Mouse (Mus musculus) adrenal gland (tissue): Measurements from ENCODE around the gene Tmprss6.

Experiments used
- intact Hi-C: fragments of 180-260 bp; cut with DNase I; formaldehyde crosslinking; loops from one replicate; pipeline ENCODE4 v1.15.1; 2025
- long read RNA-seq, 2 experiments: library from polyadenylated mRNA; unstranded; transcript quantifications; one replicate each; pipeline ENCODE4 v2.0.0; 2020; ENCODE audit warnings: borderline replicate concordance in 1 of 2; ENCODE audit not compliant: insufficient replicate concordance in 1 of 2

Gene Tmprss6
- long read RNA-seq, experiment 1, partial matches to known transcripts: 0 of 3 reads
- long read RNA-seq, experiment 1, other reads (novel, unspliced or antisense): 1 of 3 reads
- long read RNA-seq, experiment 2, partial matches to known transcripts: 0 of 1 reads
- long read RNA-seq, experiment 2, other reads (novel, unspliced or antisense): 1 of 1 reads

- intact Hi-C loops: no loop called here
Observed at GRCm38 (mm10) chr15:78468379-78468937, at the start of gene Tmprss6. Gene Tmprss6, minus strand, starts transcription at chr15:78468634.

DNA sequence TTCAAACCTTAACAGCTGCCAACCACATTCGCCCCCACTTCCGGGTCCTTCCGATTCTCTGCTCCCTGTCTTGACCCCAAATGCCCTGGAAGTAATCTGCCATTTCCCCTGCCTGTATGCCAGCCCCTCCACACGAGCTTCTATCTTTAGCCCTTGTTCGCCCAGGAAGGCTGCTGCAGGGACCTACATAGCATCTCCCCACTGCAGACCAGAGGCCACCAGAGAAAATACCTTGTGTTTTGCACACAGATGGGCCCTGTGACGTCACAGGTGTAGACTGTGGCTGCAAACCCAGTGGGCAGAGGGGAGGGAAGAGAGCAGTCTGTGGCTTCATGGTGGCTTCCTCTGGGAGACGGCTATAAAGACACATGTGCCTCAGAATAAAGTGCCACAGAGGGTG is 49.8 kb upstream of the Tmprss6 start:
- intact Hi-C loops: no loop called here

GRCm38 (mm10) chr15:78515759-78516158 is 47.3 kb upstream of the Tmprss6 start:
- intact Hi-C loops: loop anchor here (2.0 kb wide), 1 partner anchor 67 kb away; no protein-coding TSS in a partner anchor

GRCm38 (mm10) chr15:78514393-78515146 is 46.1 kb upstream of the Tmprss6 start:
- intact Hi-C loops: loop anchor here (1.0 to 5.0 kb wide), 3 partner anchors 18 to 68 kb away; no protein-coding TSS in a partner anchor

DNA sequence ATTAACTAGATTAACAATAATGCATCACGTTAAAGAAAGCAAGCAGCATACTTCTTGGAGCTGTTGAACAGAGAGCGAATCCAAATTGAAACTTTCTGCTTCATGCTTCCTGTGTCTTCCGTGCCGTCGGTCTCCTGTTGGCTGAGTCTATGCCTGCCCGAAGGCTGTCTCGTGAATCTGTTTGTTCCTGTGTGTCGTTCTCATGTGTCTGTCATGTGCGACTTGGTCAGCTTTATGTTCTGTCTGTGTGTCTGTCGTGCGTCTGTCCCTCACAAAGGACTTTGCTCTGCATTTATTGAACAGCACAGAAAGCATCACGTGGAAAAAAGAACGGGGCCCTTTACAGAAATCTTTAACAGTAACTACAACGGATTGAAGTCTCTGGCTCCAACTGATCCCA is 44.6 kb upstream of the Tmprss6 start:
- intact Hi-C loops: loop anchor here (5.0 kb wide), 1 partner anchor 66 kb away; no protein-coding TSS in a partner anchor

DNA sequence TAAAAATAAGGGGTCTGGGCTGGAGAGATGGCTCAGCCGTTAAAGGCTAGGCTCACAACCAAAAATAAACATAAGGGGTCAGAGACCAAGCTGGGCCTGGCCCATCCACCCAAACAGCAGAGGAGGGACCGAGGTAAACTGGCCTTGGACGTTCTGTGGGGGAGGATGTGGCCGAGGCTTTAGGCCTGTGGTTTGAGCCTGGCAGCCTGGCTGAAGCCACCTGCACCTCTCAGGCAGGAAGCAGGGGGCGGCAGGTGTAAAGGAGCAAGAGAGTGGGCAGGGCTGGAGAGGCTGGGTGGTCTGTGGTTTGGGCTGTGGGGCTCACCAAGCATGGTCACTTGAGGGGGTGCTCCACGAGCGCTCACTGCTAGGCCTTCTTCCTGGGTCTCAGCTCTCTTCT is 43.5 kb upstream of the Tmprss6 start:
- intact Hi-C loops: loop anchor here (5.0 kb wide), 1 partner anchor 65 kb away; no protein-coding TSS in a partner anchor

DNA sequence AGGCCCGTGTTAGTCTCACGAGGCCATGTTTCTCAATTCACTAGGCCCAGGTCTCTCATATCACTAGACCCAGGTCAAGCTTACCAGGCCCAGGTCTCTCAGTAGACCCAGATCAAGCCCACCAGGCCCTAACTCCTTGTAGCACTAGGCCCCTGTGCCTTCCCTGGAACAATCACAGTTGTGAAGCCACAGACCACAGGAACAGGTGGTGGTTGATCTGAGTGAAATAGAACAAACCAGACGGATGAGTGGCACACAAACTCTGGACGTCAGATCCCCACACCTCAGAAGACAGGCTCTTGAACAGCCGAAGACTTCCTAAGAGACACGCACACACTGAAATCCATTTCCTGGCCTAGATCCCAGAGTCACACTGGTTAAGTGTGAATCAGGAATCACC is 42.3 kb upstream of the Tmprss6 start:
- intact Hi-C loops: loop anchor here (5.0 kb wide), 1 partner anchor 63 kb away; no protein-coding TSS in a partner anchor

GRCm38 (mm10) chr15:78510121-78510576 is 41.7 kb upstream of the Tmprss6 start:
- intact Hi-C loops: loop anchor here (5.0 kb wide), 1 partner anchor 63 kb away; no protein-coding TSS in a partner anchor

DNA sequence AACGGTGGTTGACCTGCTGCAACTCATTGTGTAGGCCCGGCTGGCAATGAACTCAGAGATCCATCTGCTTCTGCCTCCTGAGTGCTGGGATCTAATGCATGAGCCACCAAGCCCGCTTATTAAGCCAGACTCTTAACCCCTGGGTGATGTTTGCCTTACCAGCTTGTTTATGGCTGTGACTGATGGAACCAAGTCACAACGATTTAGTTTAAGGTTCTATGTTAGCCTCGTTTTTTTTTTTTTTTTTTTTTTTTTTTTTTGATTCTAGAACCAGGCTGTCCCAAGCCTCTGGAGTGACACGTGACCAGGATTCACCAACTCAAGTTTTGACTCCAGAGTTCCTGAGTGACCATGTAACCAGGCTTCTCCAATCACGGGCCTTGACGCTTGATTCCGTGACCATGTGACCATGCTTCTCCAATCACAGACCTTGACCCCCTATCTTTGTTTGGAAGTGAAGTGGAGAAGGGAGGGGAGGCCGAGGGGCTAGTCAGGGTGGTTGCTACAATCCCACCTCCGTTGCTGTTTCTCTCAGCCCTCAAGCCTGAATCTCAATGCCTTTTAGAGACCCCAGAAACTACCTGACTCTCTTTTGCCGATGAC is 41.0 kb upstream of the Tmprss6 start:
- intact Hi-C loops: no loop called here

DNA sequence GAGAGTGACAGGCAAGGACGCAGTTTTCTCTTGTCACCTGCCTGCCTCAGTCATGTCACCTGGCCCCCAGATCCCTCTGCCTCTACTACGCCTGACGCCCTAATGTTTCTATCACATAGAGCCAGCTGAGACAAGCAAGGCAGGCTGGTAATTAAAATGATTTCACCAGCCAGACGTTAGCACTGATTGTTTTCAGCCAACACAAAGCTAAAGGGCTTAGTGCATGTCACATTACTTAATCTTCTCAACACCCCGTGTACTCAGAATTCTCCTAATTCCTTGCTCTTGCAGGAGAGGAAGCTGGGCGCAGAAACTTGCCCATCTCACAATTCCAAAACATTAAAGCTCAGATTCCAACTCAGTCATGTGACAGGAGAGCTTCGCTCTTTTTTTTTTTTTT is 40.0 kb upstream of the Tmprss6 start:
- intact Hi-C loops: no loop called here

DNA sequence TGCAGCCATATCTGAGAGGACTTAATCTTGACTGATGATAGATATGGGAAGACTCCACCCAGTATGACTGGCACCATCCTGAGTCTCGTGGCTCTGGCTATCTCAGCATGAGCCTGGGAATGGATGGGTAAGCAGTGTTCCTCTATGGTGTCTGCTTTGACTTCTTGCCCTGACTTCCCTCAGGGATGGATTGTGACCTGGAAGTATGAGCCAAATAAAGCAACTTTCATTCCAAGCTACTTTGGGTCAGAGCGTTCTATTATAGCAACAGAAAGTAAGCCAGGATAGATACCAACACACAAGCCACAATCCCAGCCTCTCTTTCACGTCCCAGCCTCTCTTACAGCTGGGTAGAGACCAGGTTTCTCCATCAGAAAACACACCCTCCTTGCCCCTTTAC is 37.1 kb upstream of the Tmprss6 start:
- intact Hi-C loops: no loop called here

DNA sequence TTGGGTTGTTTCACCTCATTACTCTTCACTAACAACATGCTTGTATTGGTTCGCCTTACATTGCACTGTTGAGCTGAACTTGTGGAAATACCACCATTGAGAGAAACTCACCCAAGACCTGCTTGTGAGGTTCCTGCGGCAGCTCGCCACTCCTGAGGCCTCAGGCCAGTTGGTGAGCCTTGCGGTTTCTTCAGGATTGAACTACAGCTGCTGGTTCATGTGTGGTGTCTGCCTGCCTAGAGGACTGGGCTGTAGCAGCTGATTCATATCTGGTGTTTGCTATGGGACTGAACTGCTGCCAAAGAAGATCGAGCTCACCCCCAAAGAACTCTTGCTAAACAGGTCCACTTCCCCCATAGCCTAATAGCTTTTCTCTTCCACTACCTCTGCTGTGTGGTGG is 36.4 kb upstream of the Tmprss6 start:
- intact Hi-C loops: no loop called here

DNA sequence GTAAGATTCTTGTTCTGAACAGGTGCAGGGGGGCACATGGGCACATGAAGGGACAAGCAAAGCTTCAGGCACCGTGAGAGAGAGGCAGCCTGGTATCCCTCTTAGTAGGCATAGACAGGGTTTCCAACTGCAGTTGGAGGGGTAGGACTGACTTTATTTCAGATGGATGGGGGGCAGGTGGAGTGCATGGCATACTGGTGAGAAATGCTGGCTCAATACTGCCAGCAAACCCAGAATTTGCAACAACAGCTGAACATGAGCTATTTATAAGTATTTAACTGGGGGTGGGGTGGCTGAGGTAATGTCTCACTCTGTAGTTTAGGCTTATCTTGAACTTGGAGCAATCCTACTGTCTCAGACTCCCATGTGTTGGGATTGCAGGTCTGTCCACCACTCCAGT is 35.6 kb upstream of the Tmprss6 start:
- intact Hi-C loops: no loop called here

DNA sequence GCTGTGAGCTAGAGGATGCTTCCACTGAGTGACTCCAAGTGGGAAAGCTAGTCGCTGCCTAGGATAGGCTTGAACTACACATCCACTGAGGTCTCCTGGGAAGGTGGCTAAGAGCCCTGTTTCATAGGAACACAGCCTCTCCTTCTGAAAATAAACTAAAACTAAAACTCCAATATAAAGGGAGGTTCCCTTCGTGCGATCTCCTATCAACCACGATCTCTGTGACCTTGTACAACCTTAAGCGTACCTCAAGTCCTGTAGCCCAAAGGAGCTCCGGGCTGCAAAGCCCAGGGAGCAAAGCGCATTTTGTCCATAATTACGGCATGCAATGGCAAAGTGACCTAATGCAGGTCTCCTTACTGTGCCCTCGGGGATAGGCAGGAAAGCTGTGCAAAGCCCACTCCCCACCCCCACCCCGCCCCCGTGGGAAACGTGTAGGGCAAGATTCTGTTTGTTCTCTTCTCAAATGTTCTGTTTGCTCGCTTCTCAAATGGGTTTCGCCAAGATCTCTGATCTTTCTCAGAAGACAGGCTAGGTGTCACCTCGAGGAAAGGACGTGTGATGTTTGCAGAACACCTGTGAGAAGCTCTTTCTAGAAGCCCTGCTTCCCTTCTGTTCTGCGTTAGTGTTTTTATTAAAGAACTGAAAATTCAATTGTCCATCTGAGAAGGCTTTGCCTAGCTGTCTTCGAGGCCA is 34.2 kb upstream of the Tmprss6 start:
- intact Hi-C loops: no loop called here

GRCm38 (mm10) chr15:78494968-78495406 is 26.6 kb upstream of the Tmprss6 start, which contains the start of gene Il2rb:
Gene Il2rb, minus strand, starts transcription at chr15:78495271.
- intact Hi-C loops: no loop called here

GRCm38 (mm10) chr15:78493401-78494010 is 25.1 kb upstream of the Tmprss6 start:
- intact Hi-C loops: no loop called here

DNA sequence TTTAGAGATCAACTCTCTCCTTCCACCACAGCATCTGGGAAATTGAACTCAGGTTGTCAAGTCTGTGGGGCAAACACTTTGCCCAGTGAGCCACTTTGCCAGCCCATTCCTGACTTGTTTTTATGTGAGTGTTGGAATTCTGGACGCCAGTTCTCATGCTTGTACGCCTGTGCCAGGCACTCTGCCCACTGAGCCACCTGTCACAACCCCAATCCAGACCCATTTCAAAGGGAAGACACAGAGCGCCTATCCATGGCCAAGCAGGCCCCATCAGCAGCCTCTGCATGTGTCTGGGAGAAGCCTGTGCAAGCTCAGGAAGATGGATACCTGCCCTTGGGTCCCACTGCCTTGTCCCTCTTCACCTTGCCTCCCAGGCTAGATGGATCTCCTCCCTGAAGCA is 22.9 kb upstream of the Tmprss6 start:
- intact Hi-C loops: no loop called here

DNA sequence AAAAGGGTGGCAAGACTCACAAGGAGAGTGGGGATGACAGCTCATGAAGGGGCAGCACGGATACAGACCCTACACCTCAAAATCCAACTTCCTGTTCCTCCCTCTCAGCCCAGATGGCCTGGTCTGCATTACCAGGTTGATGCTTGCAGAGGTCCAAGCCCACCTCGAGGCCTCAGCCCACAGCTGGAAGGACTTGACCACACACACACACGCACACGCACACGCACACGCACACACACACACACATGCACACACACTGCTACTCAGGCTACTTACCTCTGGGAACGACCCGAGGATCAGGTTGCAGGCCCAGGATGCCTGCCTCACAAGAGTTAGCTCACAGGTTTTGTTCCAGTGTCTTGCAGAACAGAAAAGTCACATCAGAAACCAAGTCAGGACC is 21.5 kb upstream of the Tmprss6 start:
- intact Hi-C loops: no loop called here

GRCm38 (mm10) chr15:78489248-78489647 is 20.8 kb upstream of the Tmprss6 start:
- intact Hi-C loops: no loop called here

- intact Hi-C loops: no loop called here
Observed at GRCm38 (mm10) chr15:78487066-78487465, 18.6 kb upstream of the Tmprss6 start.

GRCm38 (mm10) chr15:78486564-78486963 is 18.1 kb upstream of the Tmprss6 start:
- intact Hi-C loops: no loop called here
